Mouse (Mus musculus): ENCODE measurements at regions not wholly inside any gene's neighbourhood (a gene's known extent, or its start where the extent isn't known, plus 50 kb on each side); places are given as distances from the start of the nearest gene placed in this dataset.

DNA sequence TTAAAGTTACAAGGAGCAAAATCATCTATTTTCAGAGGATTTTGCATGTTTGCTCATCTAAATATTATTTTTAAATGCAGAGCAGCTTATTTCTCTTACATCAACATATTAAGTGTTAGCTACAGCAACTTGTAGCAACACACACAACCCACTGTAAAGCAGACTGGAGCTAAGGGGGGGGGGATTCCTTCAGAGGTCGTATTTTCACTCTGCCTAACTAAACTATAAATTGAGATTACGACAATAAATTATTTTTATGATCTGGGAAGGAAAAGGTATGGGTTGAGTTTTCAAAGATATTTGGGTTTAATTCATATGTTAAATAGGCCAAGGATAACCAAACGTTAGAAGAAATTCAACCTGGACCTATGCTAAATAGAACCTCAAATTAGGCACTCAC is 70.4 kb upstream of the BC052040 start:
- TF ChIP-seq NANOG (IDR thresholded peaks at IDR 0.05; ENCODE audit: borderline replicate concordance, low read length) = no peak
- no peak for TF ChIP-seq CTCF (conservative IDR thresholded peaks at IDR 0.05; ENCODE audit: low read length)
- no peak for TF ChIP-seq POU5F1 (IDR thresholded peaks at IDR 0.05; ENCODE audit: borderline replicate concordance, low read length)
- Histone ChIP-seq H3K36me3 (ENCODE audit: insufficient read depth, low read length) (no peaks in the 10 kb centered on the region), H3K4me1 (replicated peaks; ENCODE audit: low read depth, low read length) (0 out of 2 replicates have a peak, but pooled peaks cover 6% of the 10 kb centered on the region), H3K9me3 (ENCODE audit: low read length) (peaks cover 27% of the 10 kb centered on the region), H3K4me3 (replicated peaks; ENCODE audit: low read length) (no peak overlapping the region), H3K27me3 (ENCODE audit: insufficient read depth, low read length) (no peaks in the 10 kb centered on the region)

DNA sequence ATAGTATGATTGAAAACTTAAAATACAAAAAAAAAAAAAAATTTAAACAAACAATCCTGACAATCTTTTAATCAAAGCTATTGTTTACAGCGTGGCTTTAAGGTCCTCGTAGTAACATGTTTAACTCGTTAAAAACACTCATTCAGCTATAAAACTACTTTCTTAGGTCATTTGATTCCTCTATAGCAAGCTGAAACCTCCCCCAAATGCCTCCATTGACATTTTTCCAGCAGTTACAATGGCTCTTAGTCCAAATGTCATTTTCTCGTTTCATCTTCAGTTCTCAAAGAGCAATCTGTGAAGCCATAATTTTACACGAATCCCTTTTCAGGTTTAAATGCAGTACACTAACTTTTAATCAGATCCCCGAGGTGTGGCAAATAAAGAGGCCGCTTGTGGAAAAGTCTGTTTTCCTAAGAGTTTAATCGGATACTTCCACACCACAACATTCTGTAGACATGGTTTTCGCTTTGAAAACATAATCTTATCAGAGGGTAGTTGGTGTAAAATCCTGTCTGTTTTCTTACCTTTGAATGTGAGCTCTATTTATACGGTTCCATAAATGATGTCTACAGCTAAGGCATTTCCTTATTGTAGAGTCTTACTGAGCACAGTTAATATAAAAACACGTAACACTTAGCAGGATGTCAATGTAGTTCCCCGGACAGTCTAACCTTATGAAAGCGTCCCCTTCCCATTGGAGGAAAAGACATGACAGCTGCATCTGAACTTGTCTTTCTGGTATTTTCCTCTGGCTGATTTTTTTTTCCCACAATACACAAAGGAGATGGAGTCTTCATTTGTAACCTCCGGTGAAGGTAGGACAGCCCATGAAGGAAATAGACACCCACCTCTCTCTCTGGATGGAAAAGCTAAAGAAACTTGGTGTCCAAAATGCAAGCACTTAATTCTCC is 69.6 kb upstream of the BC052040 start:
- peaks cover 23% of the 10 kb centered on the region for H3K9me3 ChIP-seq (ENCODE audit: low read length)
- no peak overlapping the region for H3K4me3 ChIP-seq (replicated peaks; ENCODE audit: low read length)
- 0 out of 2 replicates have a peak, but pooled peaks cover 6% of the 10 kb centered on the region for H3K4me1 ChIP-seq (replicated peaks; ENCODE audit: low read depth, low read length)
- H3K27me3 ChIP-seq (ENCODE audit: insufficient read depth, low read length) = no peaks in the 10 kb centered on the region
- H3K36me3 ChIP-seq (ENCODE audit: insufficient read depth, low read length) = no peaks in the 10 kb centered on the region
- no peak for TF ChIP-seq POU5F1 (IDR thresholded peaks at IDR 0.05; ENCODE audit: borderline replicate concordance, low read length)
- TF ChIP-seq NANOG (IDR thresholded peaks at IDR 0.05; ENCODE audit: borderline replicate concordance, low read length) = no peak
- no peak for TF ChIP-seq CTCF (conservative IDR thresholded peaks at IDR 0.05; ENCODE audit: low read length)

DNA sequence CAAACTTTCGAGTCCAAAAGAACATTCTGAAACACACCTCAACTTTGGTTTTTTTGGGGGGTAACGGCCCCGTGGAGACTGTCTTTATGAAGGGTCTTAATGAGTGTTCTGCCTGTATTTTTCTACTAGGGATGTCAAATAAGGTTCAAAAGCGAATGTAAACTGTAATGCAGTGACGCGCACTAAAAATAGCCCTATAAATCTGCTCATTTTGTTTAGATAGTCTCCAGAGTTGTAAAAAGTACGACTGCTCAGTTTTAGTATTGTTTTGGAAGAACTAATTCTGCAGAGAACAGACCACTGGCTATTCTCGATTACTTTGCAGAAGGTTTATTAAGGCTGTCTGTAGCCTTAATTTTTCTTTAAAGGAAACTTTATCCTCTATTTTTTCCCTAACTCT is 68.6 kb upstream of the BC052040 start:
- no peaks in the 10 kb centered on the region for H3K36me3 ChIP-seq (ENCODE audit: insufficient read depth, low read length)
- H3K4me3 ChIP-seq (replicated peaks; ENCODE audit: low read length) = no peak overlapping the region
- H3K4me1 ChIP-seq (replicated peaks; ENCODE audit: low read depth, low read length) = 0 out of 2 replicates have a peak, but pooled peaks cover 6% of the 10 kb centered on the region
- TF ChIP-seq NANOG (IDR thresholded peaks at IDR 0.05; ENCODE audit: borderline replicate concordance, low read length) (no peak), POU5F1 (IDR thresholded peaks at IDR 0.05; ENCODE audit: borderline replicate concordance, low read length) (no peak), CTCF (conservative IDR thresholded peaks at IDR 0.05; ENCODE audit: low read length) (no peak)
- no peaks in the 10 kb centered on the region for H3K27me3 ChIP-seq (ENCODE audit: insufficient read depth, low read length)
- peaks cover 16% of the 10 kb centered on the region for H3K9me3 ChIP-seq (ENCODE audit: low read length)

DNA sequence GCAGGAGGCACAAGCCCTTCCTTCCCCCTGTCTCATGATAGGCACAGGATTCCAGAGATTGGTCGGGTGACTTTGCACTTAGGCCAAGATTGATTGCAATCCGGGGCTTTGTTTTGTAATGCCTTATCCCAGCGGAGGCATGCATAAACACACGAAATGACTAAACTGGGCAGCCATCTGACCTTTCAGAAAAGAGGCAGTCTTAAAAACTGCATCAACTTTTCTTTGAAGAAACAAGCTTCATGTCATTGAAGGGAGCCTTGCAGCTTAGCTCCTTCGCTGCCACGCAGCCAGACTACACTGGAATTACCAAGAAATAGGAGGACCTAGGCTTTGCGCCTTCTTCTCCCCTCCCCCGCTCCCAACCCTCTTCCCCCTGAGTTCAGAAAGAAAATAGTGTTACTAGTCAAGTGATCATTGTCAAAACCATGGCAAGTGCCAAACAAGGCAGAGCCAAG is 67.7 kb upstream of the BC052040 start:
- Histone ChIP-seq H3K4me1 (replicated peaks; ENCODE audit: low read depth, low read length) (0 out of 2 replicates have a peak, but pooled peaks cover 6% of the 10 kb centered on the region), H3K36me3 (ENCODE audit: insufficient read depth, low read length) (no peaks in the 10 kb centered on the region)

DNA sequence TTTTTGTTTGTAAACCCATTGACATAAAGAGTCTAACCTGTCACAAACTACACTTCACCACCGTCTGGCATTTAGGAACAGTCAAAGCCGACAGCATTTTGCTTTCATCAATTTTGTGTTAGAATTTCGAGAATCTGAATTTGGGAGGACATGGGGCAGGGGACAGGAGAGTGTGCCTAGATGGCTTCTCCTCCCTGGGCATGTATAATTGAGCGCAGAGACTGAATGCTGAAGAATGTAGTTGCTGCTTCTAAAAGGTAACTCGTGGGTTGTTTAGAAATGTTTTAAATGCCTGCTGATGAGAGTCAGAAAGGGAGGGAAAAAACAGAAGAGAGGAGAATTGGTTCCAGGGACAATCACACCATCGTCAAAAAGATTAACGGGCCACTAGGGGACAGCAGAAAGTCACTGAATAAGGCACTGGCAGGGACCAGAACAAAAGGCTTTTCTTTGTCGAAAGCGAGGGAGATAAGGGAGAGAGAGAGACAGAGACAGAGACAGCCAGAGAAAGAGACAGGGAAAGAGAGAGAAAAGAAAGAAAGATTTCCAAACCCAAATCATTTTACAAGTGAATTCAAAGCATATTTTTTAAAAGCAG is 66.6 kb upstream of the BC052040 start:
- no peak for TF ChIP-seq NANOG (IDR thresholded peaks at IDR 0.05; ENCODE audit: borderline replicate concordance, low read length)
- TF ChIP-seq POU5F1 (IDR thresholded peaks at IDR 0.05; ENCODE audit: borderline replicate concordance, low read length) = no peak
- TF ChIP-seq CTCF (conservative IDR thresholded peaks at IDR 0.05; ENCODE audit: low read length) = peak; percentile 43

More for the DNA sequence above, 67.7 kb upstream of the BC052040 start:
- Histone ChIP-seq H3K4me3 (replicated peaks; ENCODE audit: low read length) (no peak overlapping the region), H3K27me3 (ENCODE audit: insufficient read depth, low read length) (no peaks in the 10 kb centered on the region), H3K9me3 (ENCODE audit: low read length) (peaks cover 7% of the 10 kb centered on the region)
- TF ChIP-seq POU5F1 (IDR thresholded peaks at IDR 0.05; ENCODE audit: borderline replicate concordance, low read length) (no peak), NANOG (IDR thresholded peaks at IDR 0.05; ENCODE audit: borderline replicate concordance, low read length) (no peak), CTCF (conservative IDR thresholded peaks at IDR 0.05; ENCODE audit: low read length) (no peak)

DNA sequence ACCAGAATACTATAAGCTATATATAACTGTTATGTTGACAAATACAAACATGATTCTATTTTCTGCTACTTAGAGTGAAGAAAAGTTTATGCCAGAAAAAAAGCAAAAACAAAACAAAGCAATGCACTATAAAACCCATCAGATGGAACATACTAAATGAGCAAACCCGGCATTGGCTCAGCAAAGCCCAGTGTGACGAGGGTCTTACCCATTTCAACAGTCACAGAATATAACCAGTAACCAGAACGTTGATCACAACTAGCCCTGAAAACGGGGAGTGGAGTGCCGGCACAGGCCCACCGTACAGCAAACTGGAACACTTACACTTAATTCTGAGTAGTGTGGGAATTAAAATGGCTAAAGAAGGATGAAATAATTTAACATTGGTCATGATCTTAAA is 66.0 kb upstream of the BC052040 start:
- Histone ChIP-seq H3K36me3 (ENCODE audit: insufficient read depth, low read length) (no peaks in the 10 kb centered on the region), H3K27me3 (ENCODE audit: insufficient read depth, low read length) (no peaks in the 10 kb centered on the region), H3K4me3 (replicated peaks; ENCODE audit: low read length) (no peak overlapping the region), H3K9me3 (ENCODE audit: low read length) (peaks cover 7% of the 10 kb centered on the region), H3K4me1 (replicated peaks; ENCODE audit: low read depth, low read length) (0 out of 2 replicates have a peak, but pooled peaks cover 6% of the 10 kb centered on the region)
- TF ChIP-seq POU5F1 (IDR thresholded peaks at IDR 0.05; ENCODE audit: borderline replicate concordance, low read length) (no peak), NANOG (IDR thresholded peaks at IDR 0.05; ENCODE audit: borderline replicate concordance, low read length) (no peak), CTCF (conservative IDR thresholded peaks at IDR 0.05; ENCODE audit: low read length) (no peak)

More for the DNA sequence above, 66.6 kb upstream of the BC052040 start:
- Histone ChIP-seq H3K9me3 (ENCODE audit: low read length) (0 out of 2 replicates have a peak, but pooled peaks cover 1% of the 10 kb centered on the region), H3K4me3 (replicated peaks; ENCODE audit: low read length) (no peak overlapping the region), H3K36me3 (ENCODE audit: insufficient read depth, low read length) (no peaks in the 10 kb centered on the region), H3K27me3 (ENCODE audit: insufficient read depth, low read length) (no peaks in the 10 kb centered on the region), H3K4me1 (replicated peaks; ENCODE audit: low read depth, low read length) (0 out of 2 replicates have a peak, but pooled peaks cover 6% of the 10 kb centered on the region)

DNA sequence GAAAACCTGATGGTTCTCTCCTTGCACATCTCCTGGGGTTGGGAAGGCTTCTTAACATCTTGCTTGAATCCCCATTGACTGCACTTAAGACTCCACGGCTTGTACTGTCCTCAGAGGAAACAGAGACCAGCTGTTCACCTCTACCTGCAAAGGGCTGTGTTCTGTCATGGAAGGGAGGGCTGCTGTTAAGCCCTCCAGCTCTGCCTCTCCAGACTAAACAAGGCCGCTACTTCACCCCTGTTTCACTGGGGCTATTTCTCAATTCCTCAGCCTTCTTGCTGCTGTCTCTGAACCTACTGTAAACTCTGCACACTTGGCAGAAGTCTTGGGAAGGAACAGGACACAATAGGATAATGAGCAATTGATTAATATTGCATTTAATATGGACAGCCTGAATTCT is 64.7 kb upstream of the BC052040 start:
- Histone ChIP-seq H3K4me3 (replicated peaks; ENCODE audit: low read length) (no peak overlapping the region), H3K36me3 (ENCODE audit: insufficient read depth, low read length) (no peaks in the 10 kb centered on the region), H3K27me3 (ENCODE audit: insufficient read depth, low read length) (no peaks in the 10 kb centered on the region), H3K4me1 (replicated peaks; ENCODE audit: low read depth, low read length) (0 out of 2 replicates have a peak, but pooled peaks cover 6% of the 10 kb centered on the region), H3K9me3 (ENCODE audit: low read length) (peaks cover 17% of the 10 kb centered on the region)
- TF ChIP-seq CTCF (conservative IDR thresholded peaks at IDR 0.05; ENCODE audit: low read length) (no peak), POU5F1 (IDR thresholded peaks at IDR 0.05; ENCODE audit: borderline replicate concordance, low read length) (no peak), NANOG (IDR thresholded peaks at IDR 0.05; ENCODE audit: borderline replicate concordance, low read length) (no peak)

DNA sequence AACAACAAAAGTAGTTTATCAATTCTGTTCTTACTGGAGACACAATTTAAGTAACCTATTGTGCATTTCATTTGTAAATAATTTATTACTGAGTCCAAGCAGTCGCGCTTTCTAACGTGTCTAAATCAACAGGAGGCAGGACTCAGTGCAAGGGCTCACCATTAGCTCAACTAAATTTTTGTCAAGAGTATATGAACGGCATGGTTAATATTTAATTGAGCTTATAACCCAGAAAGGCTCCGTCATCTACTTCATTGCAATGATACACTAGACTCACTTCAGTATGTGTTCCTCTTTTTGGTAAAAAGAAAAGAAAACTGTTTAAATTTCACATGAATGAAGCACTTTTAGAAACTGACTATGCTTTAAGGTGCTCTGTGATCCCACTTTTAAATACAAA is 61.5 kb upstream of the BC052040 start:
- Histone ChIP-seq H3K4me3 (replicated peaks; ENCODE audit: low read length) (no peak overlapping the region), H3K9me3 (ENCODE audit: low read length) (peaks cover 17% of the 10 kb centered on the region)
- no peak for TF ChIP-seq CTCF (conservative IDR thresholded peaks at IDR 0.05; ENCODE audit: low read length)
- no peak for TF ChIP-seq POU5F1 (IDR thresholded peaks at IDR 0.05; ENCODE audit: borderline replicate concordance, low read length)
- TF ChIP-seq NANOG (IDR thresholded peaks at IDR 0.05; ENCODE audit: borderline replicate concordance, low read length) = no peak

More for the DNA sequence above, 61.5 kb upstream of the BC052040 start:
- Histone ChIP-seq H3K4me1 (replicated peaks; ENCODE audit: low read depth, low read length) (no peaks in the 10 kb centered on the region), H3K27me3 (ENCODE audit: insufficient read depth, low read length) (no peaks in the 10 kb centered on the region), H3K36me3 (ENCODE audit: insufficient read depth, low read length) (no peaks in the 10 kb centered on the region)
